Mouse (Mus musculus) megakaryocyte, embryonic 14.5 days (primary cell): ENCODE measurements at regions not wholly inside any gene's neighbourhood (a gene's known extent, or its start where the extent isn't known, plus 50 kb on each side); places are given as distances from the start of the nearest gene placed in this dataset.

Experiments used
- FLI1 ChIP-seq: IDR thresholded peaks from 2 replicates; pipeline ENCODE4 v1.6.1; 2012; ENCODE audit warnings: low read length, inconsistent platforms, mixed read lengths
- GATA1 ChIP-seq: IDR thresholded peaks from 3 replicates; pipeline ENCODE4 v1.6.1; 2012; ENCODE audit warnings: mixed read lengths, low read length, inconsistent platforms, borderline replicate concordance

DNA sequence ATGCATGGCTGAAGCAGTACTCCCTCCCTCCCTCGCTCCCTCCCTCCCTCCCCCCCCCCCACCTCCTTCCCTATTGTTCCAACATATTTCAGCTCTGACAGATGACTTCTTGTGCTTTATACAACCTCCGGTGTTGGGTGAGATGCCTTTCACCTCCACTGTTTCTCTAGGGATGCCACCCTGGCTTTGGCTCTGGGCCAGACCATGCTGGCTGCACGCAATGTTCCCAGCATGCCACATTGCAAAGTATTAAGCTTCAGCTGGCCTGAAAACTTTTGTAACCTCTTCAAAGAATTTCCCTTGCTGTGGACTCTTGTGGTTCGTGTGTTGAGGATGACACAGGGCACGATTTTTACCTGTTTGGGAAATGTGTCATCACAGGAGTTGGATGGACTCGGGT lies 107.1 kb upstream of the Cd180 start:
- TF ChIP-seq GATA1 (no peak), FLI1 (no peak)
